Comparison of ENCODE assay signal across 30 mouse cellular contexts in the genomic region with DNA sequence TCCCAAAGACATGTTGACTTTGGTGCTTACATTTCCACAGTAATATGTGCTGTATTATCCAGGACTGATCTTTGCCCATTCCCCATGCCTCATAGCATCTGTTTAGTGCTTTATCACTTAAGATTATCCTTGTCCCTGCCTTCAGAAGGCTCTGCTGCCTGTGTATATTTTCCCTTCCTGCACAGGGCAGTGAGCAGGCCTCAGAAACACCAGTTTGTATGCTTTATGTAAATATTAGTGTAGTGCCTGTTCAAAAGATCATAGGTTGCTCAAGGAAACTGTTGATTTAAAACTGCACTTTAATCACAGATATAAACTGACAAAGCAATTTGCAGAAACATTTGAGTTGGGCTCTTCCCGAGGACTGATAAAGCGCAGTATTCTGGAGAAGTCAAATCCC. TPM values are rescaled to one million over a fixed set of nuclear protein-coding genes. Genes with fewer than 3 reads are reported as not detected.
A peak's percentile ranks its signal among the peaks of the same experiment; 100 is the strongest.
DNase-seq lines count a peak whose midpoint lies in the region; ATAC-seq and TF ChIP-seq lines count a peak whose summit lies in the region.
"Had no signal": no experiment of that assay in that cellular context is flagged by ENCODE, and none has a peak within 500 bp of the region (broad histone marks: within the 10 kb centered on the region; RNA-seq: fewer than 3 reads in every experiment).

No protein-coding gene starts in this region.

- no peak overlapping the region for H3K4me2 ChIP-seq in liver, embryonic 16.5 days (ENCODE audit: low read depth, low read length)
- H3K4me2 ChIP-seq in stomach, embryonic 15.5 days: no peak overlapping the region
- H3K4me2 ChIP-seq in stomach, postnatal 0 days (replicated peaks; ENCODE audit: low read depth): no peak overlapping the region
- no peak overlapping the region for H3K4me2 ChIP-seq in intestine, postnatal 0 days (replicated peaks; ENCODE audit: low read depth)
- H3K4me2 ChIP-seq: embryonic facial prominence, embryonic 12.5 days; embryonic facial prominence, embryonic 15.5 days; heart, embryonic 12.5 days; heart, embryonic 15.5 days; hindbrain, embryonic 13.5 days had no signal

- H3K27me3 ChIP-seq in liver, embryonic 16.5 days (ENCODE audit: control insufficient read depth, insufficient read depth, low read depth, low read length): no peaks in the 10 kb centered on the region
- no peaks in the 10 kb centered on the region for H3K27me3 ChIP-seq in stomach, embryonic 15.5 days (replicated peaks)
- no peaks in the 10 kb centered on the region for H3K27me3 ChIP-seq in stomach, postnatal 0 days (ENCODE audit: control insufficient read depth, insufficient read depth, low read length)
- H3K27me3 ChIP-seq in intestine, postnatal 0 days (replicated peaks; ENCODE audit: control insufficient read depth, insufficient read depth, low read length): no peaks in the 10 kb centered on the region
- H3K27me3 ChIP-seq: embryonic facial prominence, embryonic 12.5 days; embryonic facial prominence, embryonic 15.5 days; heart, embryonic 12.5 days; heart, embryonic 15.5 days; hindbrain, embryonic 13.5 days had no signal

- no peaks in the 10 kb centered on the region for H3K9me3 ChIP-seq in liver, embryonic 16.5 days (replicated peaks; ENCODE audit: control insufficient read depth, low read length)
- no peaks in the 10 kb centered on the region for H3K9me3 ChIP-seq in stomach, embryonic 15.5 days
- H3K9me3 ChIP-seq in stomach, postnatal 0 days (ENCODE audit: control insufficient read depth, low read length): no peaks in the 10 kb centered on the region
- no peaks in the 10 kb centered on the region for H3K9me3 ChIP-seq in intestine, postnatal 0 days (ENCODE audit: control insufficient read depth)
- H3K9me3 ChIP-seq: embryonic facial prominence, embryonic 12.5 days; embryonic facial prominence, embryonic 15.5 days; heart, embryonic 12.5 days; heart, embryonic 15.5 days; hindbrain, embryonic 10.5 days; hindbrain, embryonic 13.5 days had no signal

- DNase-seq in liver: no peak
- no peak for DNase-seq in stomach, postnatal 0 days (ENCODE audit: low spot score)
- no peak for DNase-seq in adrenal gland, adult (ENCODE audit: inconsistent age in 2 of 2, low spot score in 1 of 2)
- DNase-seq in cerebellum, postnatal 10 days: no peak
- DNase-seq: adrenal gland, postnatal 10 days; adrenal gland, postnatal 36 days; cerebellum, adult 18-20 months; cerebellum, adult 9-10 months; cerebellum, postnatal 25 days; forebrain, postnatal 0 days; gastrocnemius, adult 2 months; gastrocnemius, postnatal 25 days; heart, postnatal 10 days; heart, postnatal 36 days had no signal

- H3K4me3 ChIP-seq in liver, embryonic 16.5 days (ENCODE audit: low read depth, low read length): no peak overlapping the region
- H3K4me3 ChIP-seq in stomach, embryonic 15.5 days (replicated peaks): no peak overlapping the region
- no peak overlapping the region for H3K4me3 ChIP-seq in stomach, postnatal 0 days (ENCODE audit: low read depth, low read length)
- H3K4me3 ChIP-seq in intestine, postnatal 0 days (ENCODE audit: low read depth, low read length): no peak overlapping the region
- H3K4me3 ChIP-seq: embryonic facial prominence, embryonic 12.5 days; embryonic facial prominence, embryonic 15.5 days; gastrocnemius, adult 2 months; heart, embryonic 12.5 days; heart, embryonic 15.5 days; hindbrain, embryonic 10.5 days; hindbrain, embryonic 13.5 days had no signal

- H3K9ac ChIP-seq in liver, embryonic 16.5 days (ENCODE audit: low read depth, low read length): no peak overlapping the region
- no peak overlapping the region for H3K9ac ChIP-seq in stomach, embryonic 15.5 days
- H3K9ac ChIP-seq in stomach, postnatal 0 days (ENCODE audit: low read length): no peak overlapping the region
- no peak overlapping the region for H3K9ac ChIP-seq in intestine, postnatal 0 days (ENCODE audit: low read depth, low read length)
- H3K9ac ChIP-seq: embryonic facial prominence, embryonic 12.5 days; embryonic facial prominence, embryonic 15.5 days; forebrain, postnatal 0 days; heart, embryonic 12.5 days; heart, embryonic 15.5 days; hindbrain, embryonic 13.5 days had no signal

- no peaks in the 10 kb centered on the region for H3K36me3 ChIP-seq in liver, embryonic 16.5 days (ENCODE audit: control insufficient read depth, insufficient read depth)
- H3K36me3 ChIP-seq in stomach, embryonic 15.5 days: no peaks in the 10 kb centered on the region
- H3K36me3 ChIP-seq in stomach, postnatal 0 days (ENCODE audit: control insufficient read depth, insufficient read depth, low read length): no peaks in the 10 kb centered on the region
- no peaks in the 10 kb centered on the region for H3K36me3 ChIP-seq in intestine, postnatal 0 days (ENCODE audit: control insufficient read depth, insufficient read depth)
- H3K36me3 ChIP-seq: embryonic facial prominence, embryonic 12.5 days; embryonic facial prominence, embryonic 15.5 days; heart, embryonic 12.5 days; heart, embryonic 15.5 days; hindbrain, embryonic 10.5 days; hindbrain, embryonic 13.5 days had no signal

- no peaks in the 10 kb centered on the region for H3K4me1 ChIP-seq in liver, embryonic 16.5 days (ENCODE audit: control insufficient read depth, low read depth, low read length)
- H3K4me1 ChIP-seq in stomach, embryonic 15.5 days: no peaks in the 10 kb centered on the region
- H3K4me1 ChIP-seq in stomach, postnatal 0 days (replicated peaks; ENCODE audit: control insufficient read depth, insufficient read depth): no peaks in the 10 kb centered on the region
- no peaks in the 10 kb centered on the region for H3K4me1 ChIP-seq in intestine, postnatal 0 days (replicated peaks; ENCODE audit: control insufficient read depth, insufficient read depth, low read length)
- H3K4me1 ChIP-seq: embryonic facial prominence, embryonic 12.5 days; embryonic facial prominence, embryonic 15.5 days; heart, embryonic 12.5 days; heart, embryonic 15.5 days; hindbrain, embryonic 10.5 days; hindbrain, embryonic 13.5 days had no signal

- no peak for TF ChIP-seq CTCF in stomach, postnatal 0 days (IDR thresholded peaks at IDR 0.05; ENCODE audit: low read depth)
- TF ChIP-seq CTCF in intestine, postnatal 0 days (IDR thresholded peaks at IDR 0.05; ENCODE audit: low read depth): no peak

- TF ChIP-seq EP300 in stomach, postnatal 0 days (optimal IDR thresholded peaks at IDR 0.05): no peak

- 68% methylated on average over 2 of the region's 2 CpGs for WGBS in liver, embryonic 16.5 days (ENCODE audit: insufficient replicate concordance)
- WGBS in stomach, embryonic 15.5 days: 30% methylated on average over 2 of the region's 2 CpGs
- 30% methylated on average over 2 of the region's 2 CpGs for WGBS in stomach, postnatal 0 days
- WGBS in intestine, postnatal 0 days: 24% methylated on average over 2 of the region's 2 CpGs

- ATAC-seq in liver, embryonic 16.5 days (ENCODE audit: low read depth): peak; percentile 47; the same call in 1 of the 2 replicates
- ATAC-seq in stomach, embryonic 15.5 days (ENCODE audit: insufficient read depth, low FRiP score, low read depth): peak; percentile 22; the same call in 1 of the 2 replicates
- ATAC-seq in stomach, postnatal 0 days (ENCODE audit: low FRiP score, low TSS enrichment): no peak; the same call in 1 of the 2 replicates
- 0 out of 2 replicates have a peak, but pooled peaks have one; percentile 43 for ATAC-seq in intestine, postnatal 0 days
- ATAC-seq: activated CD4-positive, CD25-positive, alpha-beta regulatory T cell, adult 4 months; CD4-positive, CD25-positive, alpha-beta regulatory T cell, adult 4 months; forebrain, embryonic 14.5 days; forebrain, postnatal 0 days; hindbrain, embryonic 16.5 days had no signal

- no peak overlapping the region for H3K27ac ChIP-seq in liver, embryonic 16.5 days (ENCODE audit: low read length)
- H3K27ac ChIP-seq in stomach, embryonic 15.5 days: no peak overlapping the region
- no peak overlapping the region for H3K27ac ChIP-seq in stomach, postnatal 0 days (replicated peaks)
- H3K27ac ChIP-seq in intestine, postnatal 0 days (ENCODE audit: low read depth, low read length): no peak overlapping the region
- H3K27ac ChIP-seq: embryonic facial prominence, embryonic 12.5 days; embryonic facial prominence, embryonic 15.5 days; gastrocnemius, adult 2 months; heart, embryonic 15.5 days; hindbrain, embryonic 10.5 days; hindbrain, embryonic 13.5 days had no signal

RNA-seq across cellular contexts. Expression of a gene that starts 1.6 kb away (rescaled TPM):
- not detected in 2 replicates for polyA plus RNA-seq in liver, embryonic 16.5 days (2015; fragmentation: Nextera tagmentation; extraction: Ambion mirVana)
- polyA plus RNA-seq in stomach, embryonic 15.5 days (2015; fragmentation: Nextera tagmentation; extraction: Ambion mirVana): not detected in 2 replicates
- not detected in 2 replicates for polyA plus RNA-seq in stomach, postnatal 0 days (2015; fragmentation: Nextera tagmentation; extraction: Ambion mirVana)
- polyA plus RNA-seq in intestine, postnatal 0 days (2015; fragmentation: Nextera tagmentation; extraction: Ambion mirVana): not detected in 2 replicates
- polyA plus RNA-seq: activated CD4-positive, CD25-positive, alpha-beta regulatory T cell, adult 4 months; C2C12; CD4-positive, CD25-positive, alpha-beta regulatory T cell, adult 4 months; embryonic facial prominence, embryonic 12.5 days; embryonic facial prominence, embryonic 15.5 days; forebrain, embryonic 11.5 days; forebrain, embryonic 14.5 days; forebrain, postnatal 0 days; frontal cortex, adult 2 months; heart, embryonic 12.5 days; heart, embryonic 15.5 days; hindbrain, embryonic 10.5 days; hindbrain, embryonic 13.5 days; hindbrain, embryonic 16.5 days had no signal

RNA-seq across cellular contexts. Expression of a gene that starts 5.5 kb away (rescaled TPM):
- polyA plus RNA-seq in liver, embryonic 16.5 days (2015; fragmentation: Nextera tagmentation; extraction: Ambion mirVana): not detected in 2 replicates
- not detected in 2 replicates for polyA plus RNA-seq in stomach, embryonic 15.5 days (2015; fragmentation: Nextera tagmentation; extraction: Ambion mirVana)
- polyA plus RNA-seq in stomach, postnatal 0 days (2015; fragmentation: Nextera tagmentation; extraction: Ambion mirVana): not detected in 2 replicates
- not detected in 2 replicates for polyA plus RNA-seq in intestine, postnatal 0 days (2015; fragmentation: Nextera tagmentation; extraction: Ambion mirVana)
- polyA plus RNA-seq: activated CD4-positive, CD25-positive, alpha-beta regulatory T cell, adult 4 months; C2C12; CD4-positive, CD25-positive, alpha-beta regulatory T cell, adult 4 months; embryonic facial prominence, embryonic 12.5 days; embryonic facial prominence, embryonic 15.5 days; forebrain, embryonic 11.5 days; forebrain, embryonic 14.5 days; forebrain, postnatal 0 days; frontal cortex, adult 2 months; heart, embryonic 12.5 days; heart, embryonic 15.5 days; hindbrain, embryonic 10.5 days; hindbrain, embryonic 13.5 days; hindbrain, embryonic 16.5 days had no signal

RNA-seq across cellular contexts. Expression of a gene that starts 33.6 kb away (rescaled TPM):
- polyA plus RNA-seq in liver, embryonic 16.5 days (2015; fragmentation: Nextera tagmentation; extraction: Ambion mirVana): not detected in 2 replicates
- polyA plus RNA-seq in stomach, embryonic 15.5 days (2015; fragmentation: Nextera tagmentation; extraction: Ambion mirVana): not detected in 2 replicates
- 0.01 TPM in 1 of 2 replicates, not detected in the other for polyA plus RNA-seq in stomach, postnatal 0 days (2015; fragmentation: Nextera tagmentation; extraction: Ambion mirVana)
- not detected in 2 replicates for polyA plus RNA-seq in intestine, postnatal 0 days (2015; fragmentation: Nextera tagmentation; extraction: Ambion mirVana)
- polyA plus RNA-seq: activated CD4-positive, CD25-positive, alpha-beta regulatory T cell, adult 4 months; C2C12; CD4-positive, CD25-positive, alpha-beta regulatory T cell, adult 4 months; embryonic facial prominence, embryonic 12.5 days; embryonic facial prominence, embryonic 15.5 days; forebrain, embryonic 11.5 days; forebrain, embryonic 14.5 days; forebrain, postnatal 0 days; frontal cortex, adult 2 months; heart, embryonic 12.5 days; heart, embryonic 15.5 days; hindbrain, embryonic 10.5 days; hindbrain, embryonic 13.5 days; hindbrain, embryonic 16.5 days had no signal

RNA-seq across cellular contexts. Expression of a gene that starts 54.7 kb away (rescaled TPM):
- not detected in 2 replicates for polyA plus RNA-seq in liver, embryonic 16.5 days (2015; fragmentation: Nextera tagmentation; extraction: Ambion mirVana)
- polyA plus RNA-seq in stomach, embryonic 15.5 days (2015; fragmentation: Nextera tagmentation; extraction: Ambion mirVana): not detected in 2 replicates
- not detected in 2 replicates for polyA plus RNA-seq in stomach, postnatal 0 days (2015; fragmentation: Nextera tagmentation; extraction: Ambion mirVana)
- polyA plus RNA-seq in intestine, postnatal 0 days (2015; fragmentation: Nextera tagmentation; extraction: Ambion mirVana): not detected in 2 replicates
- polyA plus RNA-seq: activated CD4-positive, CD25-positive, alpha-beta regulatory T cell, adult 4 months; C2C12; CD4-positive, CD25-positive, alpha-beta regulatory T cell, adult 4 months; embryonic facial prominence, embryonic 12.5 days; embryonic facial prominence, embryonic 15.5 days; forebrain, embryonic 11.5 days; forebrain, embryonic 14.5 days; forebrain, postnatal 0 days; frontal cortex, adult 2 months; heart, embryonic 12.5 days; heart, embryonic 15.5 days; hindbrain, embryonic 10.5 days; hindbrain, embryonic 13.5 days; hindbrain, embryonic 16.5 days had no signal
